Mouse (Mus musculus): ENCODE results near the gene Gm13762.
"Not testable (repeated sequence)": the region's sequence is repeated elsewhere in the genome, so short reads cannot be mapped to it uniquely, and the experiment has no call there.

Gm13762 gene

DNA sequence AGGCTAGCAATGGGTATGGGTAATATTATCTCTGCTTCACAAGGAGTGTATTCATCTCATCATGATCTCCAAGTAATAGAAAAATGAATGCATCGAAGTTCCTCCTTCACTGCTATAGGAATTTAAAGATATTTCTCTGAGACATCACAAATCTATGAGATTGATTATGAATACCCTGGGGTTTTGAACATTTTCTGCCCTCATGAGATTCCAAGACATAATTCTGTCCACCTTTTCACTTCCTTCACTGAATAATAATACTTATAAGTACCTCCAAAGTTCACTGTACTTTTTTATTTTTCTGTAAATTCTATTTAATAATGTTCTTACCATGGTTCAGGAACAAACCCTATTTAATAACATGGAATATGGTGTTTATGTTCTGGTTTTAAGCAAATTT, at the start of gene Gm13762:
Gene Gm13762, minus strand, starts transcription at position 101 of the 400 bp plus-strand sequence.
- DNase-seq = no peak

DNA sequence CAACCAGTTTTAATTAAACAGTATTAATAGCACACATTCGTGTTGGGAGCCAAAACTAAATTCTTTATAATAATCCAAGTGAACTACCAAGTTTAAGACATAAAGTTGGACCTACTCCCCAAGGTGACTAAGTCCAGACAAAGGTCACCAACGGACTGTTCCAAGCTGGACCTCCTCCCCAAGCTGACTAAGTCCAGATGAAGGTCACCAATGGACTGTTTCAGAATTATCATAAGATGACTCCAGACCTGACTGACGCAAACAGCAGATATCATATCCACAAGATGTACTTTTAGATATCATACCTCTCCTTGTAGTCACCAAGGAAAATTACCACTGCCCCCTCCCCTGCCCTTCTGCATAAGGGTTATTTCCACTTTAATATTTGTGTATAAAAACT, 41.4 kb upstream of the Gm13762 start:
- DNase-seq = not testable (repeated sequence)

DNA sequence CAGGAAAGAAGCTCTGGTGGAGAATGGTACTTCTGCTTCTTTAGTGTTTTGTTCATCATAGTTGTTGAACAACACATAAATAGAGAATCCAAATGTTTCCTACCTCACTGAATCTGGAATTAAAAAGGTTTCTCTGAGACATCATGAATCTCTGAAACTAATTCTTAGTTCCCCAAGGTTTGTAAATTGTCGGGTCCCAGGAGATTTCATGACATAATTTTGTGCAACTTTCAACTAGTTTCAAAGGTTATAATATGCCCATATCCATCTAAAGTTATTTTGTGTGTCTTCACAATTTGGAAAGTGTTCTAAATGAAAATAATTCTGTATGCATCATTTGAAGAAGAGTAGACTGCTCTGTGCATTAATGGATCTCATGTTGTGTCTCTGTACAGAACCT, 38.2 kb upstream of the Gm13762 start, which contains the start of gene Olfr1216:
Gene Olfr1216, minus strand, starts transcription at position 101 of the 400 bp plus-strand sequence.
- DNase-seq = no peak

DNA sequence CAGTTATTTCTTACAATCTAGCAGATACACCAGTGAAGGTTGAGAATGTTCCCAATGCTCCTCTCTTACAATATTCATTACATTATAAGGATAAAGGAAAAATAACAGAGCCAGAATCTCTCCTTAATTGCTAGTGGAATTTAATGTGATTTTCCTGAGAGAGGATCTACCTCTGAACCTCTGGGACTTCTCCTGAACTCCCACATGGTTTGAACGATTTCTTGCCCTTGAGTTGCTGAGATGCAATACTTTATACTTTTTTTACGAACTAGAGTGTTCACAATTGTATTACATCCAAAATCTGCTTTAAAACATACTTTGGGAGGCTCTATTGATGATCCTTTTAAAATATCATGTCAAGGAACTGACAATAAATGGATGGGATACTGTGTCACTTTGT, 26.8 kb upstream of the Gm13762 start, which contains the start of gene Olfr1215:
Gene Olfr1215, minus strand, starts transcription at position 101 of the 400 bp plus-strand sequence.
- no peak for DNase-seq

DNA sequence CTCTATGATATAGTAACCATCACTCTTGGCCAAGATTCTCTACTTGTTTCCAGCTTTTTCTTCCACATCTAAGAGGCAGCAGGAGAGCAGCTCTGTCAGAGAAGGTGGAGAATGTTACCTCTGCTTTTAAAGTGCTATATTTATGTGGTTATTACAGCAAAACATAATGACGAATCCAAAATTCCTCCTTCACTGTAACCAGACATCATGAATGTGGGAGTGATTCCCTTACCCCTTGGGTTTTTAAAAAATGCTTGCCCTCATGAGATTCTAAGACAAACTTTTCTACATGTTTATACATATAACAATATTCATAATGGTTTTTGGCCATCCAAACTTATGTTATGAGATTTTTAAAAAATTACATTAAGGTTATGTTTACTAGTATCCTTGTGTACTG, 12.5 kb upstream of the Gm13762 start, which contains the start of gene Olfr1214:
Gene Olfr1214, minus strand, starts transcription at position 101 of the 400 bp plus-strand sequence.
- DNase-seq = no peak

DNA sequence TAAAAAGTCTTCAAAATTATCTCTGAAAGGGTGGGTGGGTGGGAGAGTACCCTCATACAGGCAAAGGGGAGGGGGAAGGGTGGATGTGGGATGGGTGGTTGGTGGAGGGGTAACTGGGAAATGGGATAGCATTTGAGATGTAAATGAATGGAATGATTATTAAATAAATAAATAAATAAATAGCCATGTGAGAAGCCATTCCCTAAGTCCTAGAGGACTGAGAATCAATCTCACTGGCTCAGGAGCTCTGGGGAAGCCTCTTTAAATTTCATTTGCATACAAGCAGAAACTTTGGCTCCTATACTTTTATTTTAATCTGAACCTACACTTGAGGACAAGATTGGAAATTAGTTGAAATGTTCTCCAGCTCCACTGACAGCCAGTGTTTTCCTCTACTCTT, 26.4 kb downstream of the Gm13762 start, which contains the start of gene Olfr1212:
Gene Olfr1212, plus strand, starts transcription at position 301 of the 400 bp plus-strand sequence.
- no peak for DNase-seq

DNA sequence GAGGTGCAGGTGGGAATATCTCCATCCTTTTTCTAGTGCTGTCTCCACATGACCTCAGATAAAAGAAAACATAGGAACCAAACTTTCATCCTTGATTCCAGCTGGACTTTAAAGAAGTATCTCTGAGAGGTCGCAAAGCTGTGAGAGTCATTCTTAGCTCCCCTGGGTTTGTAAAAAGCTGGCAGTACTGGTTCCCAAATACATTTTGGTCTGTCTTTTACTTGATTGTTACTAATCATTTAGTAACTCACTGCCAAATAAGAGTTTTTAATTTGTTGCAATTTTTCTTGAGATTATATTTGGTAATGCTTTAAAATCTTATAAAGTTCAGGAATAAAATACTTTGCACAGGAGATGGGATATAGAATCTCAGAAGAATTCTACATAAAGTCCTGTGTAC, 42.1 kb downstream of the Gm13762 start, which contains the start of gene Olfr1211:
Gene Olfr1211, minus strand, starts transcription at position 101 of the 400 bp plus-strand sequence.
- DNase-seq = no peak

Data from cerebellum, postnatal 25 days (tissue).